Mouse (Mus musculus) c-Kit-positive CD71-negative TER-119-negative erythroid progenitor cells, embryonic 14.5 days (primary cell): ENCODE measurements around the gene Ank3.

ENCODE experiments used
- DNase-seq: peaks from one replicate; pipeline ENCODE4 v3.0.0-alpha.2; 2013; ENCODE audit warnings: low read depth

Ank3 gene

DNA sequence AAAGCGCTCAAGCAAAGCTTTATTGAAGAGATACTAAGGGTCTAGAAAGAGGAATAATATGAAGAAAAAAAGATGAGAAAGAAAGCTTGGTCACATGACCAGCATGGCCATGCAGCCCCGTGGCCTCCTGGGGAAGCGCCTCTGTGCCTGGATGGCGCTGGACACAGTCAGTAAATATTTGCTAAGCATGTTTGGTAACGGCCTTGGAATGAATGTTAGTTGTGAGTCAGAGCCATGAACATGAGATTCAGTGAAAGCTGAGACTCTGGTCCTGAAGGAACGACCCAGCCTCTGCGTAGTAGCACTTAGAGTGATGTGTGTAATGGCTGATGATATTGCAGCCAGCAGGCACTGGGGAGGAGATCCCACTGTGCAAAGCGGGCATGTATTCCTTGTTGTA is 531.9 kb downstream of the Ank3 start:
- no peak for DNase-seq

DNA sequence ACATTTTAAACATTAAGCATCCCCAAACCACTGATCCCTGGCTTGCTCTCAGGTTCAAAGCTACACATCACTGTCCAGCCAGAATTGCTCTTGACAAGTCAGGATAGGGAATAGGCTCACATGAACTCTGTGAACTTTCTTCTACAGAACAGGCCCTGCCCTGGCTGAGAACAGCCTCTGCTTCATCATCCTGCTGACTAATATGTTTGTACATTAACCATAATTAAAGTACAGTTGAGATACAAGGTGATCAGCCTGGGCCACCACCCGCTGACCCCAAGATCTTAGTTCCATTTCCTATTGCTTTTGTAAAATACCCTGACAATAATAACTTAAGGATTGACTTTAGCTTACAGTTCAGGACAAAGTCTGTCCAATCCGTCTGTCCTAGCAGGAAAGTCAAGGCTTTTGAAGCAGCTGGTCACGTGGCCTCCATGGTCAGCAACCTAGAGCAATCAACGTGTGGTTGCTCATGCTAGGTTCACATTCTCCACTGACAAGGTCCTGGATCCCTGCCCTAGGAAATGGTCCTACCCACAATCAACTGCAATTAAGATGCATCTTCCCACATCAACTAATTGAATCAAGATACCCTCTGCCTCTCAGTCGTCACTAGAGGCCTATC is 538.0 kb downstream of the Ank3 start:
- no peak for DNase-seq

DNA sequence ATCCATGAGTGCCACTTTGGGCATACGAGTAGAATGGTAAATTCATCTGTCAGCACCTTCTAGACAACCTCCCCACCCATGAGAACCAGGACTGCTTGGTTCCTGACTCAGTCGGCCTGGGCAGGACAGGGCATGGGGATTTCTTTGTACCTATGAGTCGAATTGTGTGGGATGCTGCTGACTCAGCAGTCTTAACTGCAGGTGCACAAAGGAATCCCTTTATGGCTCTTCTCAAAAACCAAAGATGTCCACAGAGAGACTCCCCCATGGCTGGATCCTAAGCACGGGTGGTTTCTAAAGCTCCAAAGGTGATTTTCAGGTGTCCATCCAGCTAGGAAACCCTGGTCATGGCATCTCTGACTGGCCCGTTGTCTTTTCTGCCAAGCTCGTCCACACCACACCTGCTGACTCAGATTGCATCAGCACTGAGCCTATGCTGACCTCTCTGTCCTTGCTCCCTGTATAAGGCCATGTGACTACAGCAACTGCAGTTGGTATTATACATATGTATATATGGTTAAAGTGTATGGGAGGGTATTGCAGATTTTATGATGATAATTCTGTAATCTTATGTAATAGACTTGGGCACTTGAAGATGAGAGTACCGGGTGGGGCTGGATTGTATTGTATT is 538.8 kb downstream of the Ank3 start:
- DNase-seq: no peak

DNA sequence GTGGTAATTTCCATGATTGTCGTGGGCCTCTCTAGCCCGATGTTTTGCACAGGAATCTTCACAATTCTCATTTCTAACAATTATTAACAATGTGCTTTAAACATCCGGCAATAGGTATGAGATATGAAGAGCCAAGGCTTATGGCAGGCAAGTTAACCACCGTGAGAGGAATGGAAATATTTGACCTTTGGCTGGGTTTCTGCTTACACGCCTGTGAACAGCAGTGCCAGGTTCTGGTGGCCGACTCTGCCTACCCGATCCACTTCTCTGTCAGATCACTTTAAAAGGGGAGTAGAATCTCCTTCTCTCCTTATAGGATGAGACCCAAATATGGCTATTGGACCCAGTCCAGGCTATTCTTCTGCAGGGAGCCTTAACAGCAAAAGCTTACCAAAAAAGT is 540.6 kb downstream of the Ank3 start:
- DNase-seq: no peak

DNA sequence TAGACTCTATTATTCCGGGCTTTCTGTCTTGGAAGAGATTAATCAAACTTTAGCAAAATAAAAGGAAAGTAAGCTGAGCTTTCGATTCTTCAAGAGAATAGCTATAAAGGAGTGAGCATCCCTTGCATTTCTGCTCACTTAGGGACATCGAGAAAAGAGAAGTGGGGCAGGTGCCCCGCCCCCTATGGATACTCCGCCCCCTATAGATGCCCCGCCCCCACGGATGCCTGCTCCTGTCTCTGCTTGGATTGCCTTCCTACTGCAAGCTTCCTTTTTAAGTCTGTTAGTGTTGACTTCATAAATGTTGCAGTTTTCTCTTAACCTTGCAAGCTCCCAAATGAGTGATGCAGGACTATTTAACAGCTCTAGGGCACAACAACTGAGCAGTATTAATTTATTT is 541.4 kb downstream of the Ank3 start:
- no peak for DNase-seq

DNA sequence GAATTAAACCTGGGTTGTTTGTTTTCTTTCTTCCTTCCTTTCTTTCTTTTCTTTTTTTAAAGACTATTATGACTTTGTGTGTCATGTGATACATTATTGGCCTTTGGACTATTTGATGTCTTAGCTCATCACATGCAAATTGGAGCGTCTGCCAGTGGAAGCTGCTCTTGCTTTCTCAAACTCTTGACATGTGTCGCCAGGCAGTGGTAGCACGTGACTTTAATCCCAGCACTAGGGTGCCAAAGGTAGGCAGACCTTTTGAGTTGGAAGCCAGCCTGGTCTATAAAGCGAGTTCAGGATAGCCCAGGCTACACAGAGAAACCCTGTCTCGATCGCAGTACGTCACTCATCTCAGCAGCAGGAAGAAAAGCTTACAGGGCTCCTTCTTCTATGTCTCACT is 542.4 kb downstream of the Ank3 start:
- DNase-seq: no peak

DNA sequence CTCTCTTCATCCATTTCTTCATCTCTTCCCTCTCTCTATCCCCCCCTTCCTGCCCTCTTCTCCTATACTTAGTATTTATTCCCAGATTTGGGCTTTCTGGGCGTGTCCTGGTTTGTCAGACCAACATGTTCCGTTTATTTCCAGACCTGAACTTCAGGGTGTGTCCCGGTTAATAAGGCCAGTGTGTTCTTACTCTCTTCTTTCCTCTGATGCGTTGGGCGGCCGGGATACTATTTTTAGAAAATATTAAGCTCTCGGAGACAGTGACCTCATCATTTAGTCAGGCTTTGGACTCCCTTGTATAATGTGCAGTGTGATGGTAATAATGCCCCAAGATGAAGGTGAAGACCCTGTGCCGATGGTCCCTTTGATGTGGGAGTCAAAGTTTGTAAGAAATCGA is 546.3 kb downstream of the Ank3 start:
- DNase-seq: no peak

DNA sequence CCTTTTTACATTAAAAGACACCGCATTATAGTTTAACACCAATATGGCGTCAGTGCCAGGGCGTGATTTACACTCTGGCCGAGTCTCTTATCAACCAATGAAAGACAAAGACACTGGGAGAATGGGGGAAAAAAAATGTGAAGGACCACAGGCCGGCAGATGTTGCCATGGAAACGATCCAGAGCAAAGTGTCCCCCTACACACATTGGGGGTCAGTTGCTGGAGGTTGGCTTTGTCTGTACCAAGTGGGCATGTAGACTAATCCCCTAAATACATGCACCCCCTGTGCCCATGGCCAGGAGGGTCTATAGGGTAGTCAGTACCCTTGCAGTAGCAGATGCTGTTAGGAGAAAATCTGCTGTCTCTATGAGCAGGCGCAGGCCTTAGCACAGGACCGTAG is 547.3 kb downstream of the Ank3 start:
- DNase-seq: no peak

DNA sequence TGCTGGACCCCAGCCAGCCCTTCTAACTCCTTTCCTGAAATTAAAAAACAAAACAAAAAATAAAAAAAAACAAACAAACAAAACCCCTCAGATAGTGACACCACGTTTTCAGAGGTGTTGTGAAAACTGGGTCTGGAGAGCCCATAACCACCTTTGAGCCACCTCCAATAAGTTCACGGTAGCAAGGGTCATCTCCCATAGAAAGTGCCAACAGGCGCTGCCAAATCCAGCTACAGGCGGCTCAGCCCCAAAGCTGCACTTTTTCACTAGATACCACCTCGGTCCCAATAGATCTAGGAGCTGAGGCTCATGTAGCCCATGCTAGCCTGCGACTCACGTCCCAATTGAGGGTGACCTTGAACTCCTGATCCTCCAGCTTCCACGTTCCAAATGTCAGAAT is 547.7 kb downstream of the Ank3 start:
- no peak for DNase-seq

DNA sequence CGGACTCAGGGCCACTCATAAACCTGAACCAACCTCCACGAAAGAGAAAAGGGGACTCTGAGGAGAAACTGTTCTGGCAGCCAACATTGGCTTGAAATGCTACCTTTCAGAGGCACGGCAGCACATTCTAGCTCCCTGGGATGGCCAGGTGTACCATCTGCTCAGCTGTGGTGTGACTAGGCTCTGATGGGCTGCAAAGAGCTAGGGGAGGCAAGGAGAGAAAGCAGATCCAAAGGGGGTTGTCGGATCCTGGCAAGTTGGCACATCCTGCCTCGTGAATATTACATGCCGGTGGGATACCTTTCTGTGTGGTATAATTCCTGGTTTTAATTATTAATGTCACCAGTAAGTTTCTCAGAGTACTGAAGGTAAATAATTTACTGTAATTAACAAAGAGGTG is 548.5 kb downstream of the Ank3 start:
- DNase-seq: no peak

DNA sequence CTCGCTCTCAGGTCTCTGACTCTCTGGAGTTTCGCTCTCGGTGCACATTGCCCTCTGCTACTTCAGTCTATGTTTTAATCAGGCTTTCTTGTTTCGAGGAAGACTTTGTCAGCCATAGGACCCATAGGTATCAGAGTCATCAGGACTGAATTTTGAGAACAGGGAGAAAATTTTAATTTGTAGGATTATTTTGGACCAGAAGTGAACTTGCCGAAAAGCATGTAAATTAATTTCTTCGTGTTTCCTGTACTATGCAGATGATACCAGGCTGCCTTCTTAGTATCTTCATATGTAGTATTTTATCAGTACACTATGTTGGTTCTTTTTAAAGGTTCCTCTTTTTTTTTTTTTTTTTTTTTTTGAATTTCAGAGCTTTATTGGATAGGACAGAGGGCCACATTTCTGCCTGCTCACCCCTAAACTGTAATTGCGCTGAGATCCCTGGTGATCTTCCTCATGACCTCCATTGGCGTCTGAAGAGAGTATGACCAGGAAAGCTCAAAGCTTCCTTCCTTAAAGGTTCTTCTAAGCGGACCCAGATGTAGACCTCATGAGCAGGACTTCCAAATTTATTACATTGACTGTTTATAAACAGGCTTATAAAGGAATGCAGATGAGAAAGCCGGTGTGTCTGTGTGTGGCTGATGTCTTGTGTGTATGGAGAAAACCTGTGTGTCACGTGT is 551.8 kb downstream of the Ank3 start:
- DNase-seq: no peak

DNA sequence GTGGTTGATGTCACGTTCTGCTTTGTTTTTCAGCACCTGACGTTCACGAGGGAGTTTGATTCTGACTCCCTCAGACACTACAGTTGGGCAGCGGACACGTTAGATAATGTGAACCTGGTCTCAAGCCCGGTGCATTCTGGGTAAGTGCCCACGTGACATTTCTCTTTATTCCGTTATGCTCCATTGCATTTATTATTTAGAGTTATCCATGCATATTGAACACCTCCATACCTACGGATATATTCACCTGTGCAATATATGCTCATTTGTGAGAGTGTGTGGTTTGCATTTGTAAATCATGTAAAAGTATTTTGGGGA is 552.3 kb downstream of the Ank3 start:
- DNase-seq: no peak

DNA sequence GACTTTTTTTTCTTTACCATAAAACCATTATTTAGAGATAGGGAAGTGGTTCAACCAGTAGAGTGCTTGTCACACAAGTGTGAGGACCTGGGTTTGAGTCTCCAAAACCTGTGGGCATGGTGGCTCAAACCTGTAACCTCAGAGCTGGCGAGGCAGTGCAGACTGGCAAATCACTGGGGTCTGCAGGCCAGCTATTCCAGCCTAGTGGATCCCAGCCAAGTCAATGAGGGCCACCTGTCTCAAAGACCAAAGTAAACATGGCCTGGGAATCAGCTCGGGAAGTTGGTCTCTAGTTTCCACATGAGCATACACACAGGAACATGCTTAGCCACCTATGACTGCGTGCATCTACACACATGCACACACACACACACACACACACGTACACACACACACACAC is 552.9 kb downstream of the Ank3 start:
- DNase-seq: no peak

DNA sequence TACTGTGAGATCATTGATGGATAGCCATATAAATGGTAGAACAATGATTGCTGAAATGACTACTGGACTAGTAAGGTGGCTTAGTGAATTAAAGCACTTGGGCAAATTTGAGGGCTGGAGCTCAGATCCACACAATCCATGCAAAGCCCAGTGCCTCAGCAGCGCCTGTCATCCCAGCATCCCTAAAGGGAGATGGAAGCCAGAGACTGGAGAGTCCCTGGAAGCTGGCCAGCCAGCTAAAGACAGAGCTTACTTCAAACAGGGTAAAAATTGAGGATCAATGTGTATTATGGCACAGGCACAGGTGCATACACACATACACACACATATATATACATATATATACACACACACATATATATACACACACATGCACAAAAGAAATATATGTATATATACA is 553.7 kb downstream of the Ank3 start:
- DNase-seq: no peak

DNA sequence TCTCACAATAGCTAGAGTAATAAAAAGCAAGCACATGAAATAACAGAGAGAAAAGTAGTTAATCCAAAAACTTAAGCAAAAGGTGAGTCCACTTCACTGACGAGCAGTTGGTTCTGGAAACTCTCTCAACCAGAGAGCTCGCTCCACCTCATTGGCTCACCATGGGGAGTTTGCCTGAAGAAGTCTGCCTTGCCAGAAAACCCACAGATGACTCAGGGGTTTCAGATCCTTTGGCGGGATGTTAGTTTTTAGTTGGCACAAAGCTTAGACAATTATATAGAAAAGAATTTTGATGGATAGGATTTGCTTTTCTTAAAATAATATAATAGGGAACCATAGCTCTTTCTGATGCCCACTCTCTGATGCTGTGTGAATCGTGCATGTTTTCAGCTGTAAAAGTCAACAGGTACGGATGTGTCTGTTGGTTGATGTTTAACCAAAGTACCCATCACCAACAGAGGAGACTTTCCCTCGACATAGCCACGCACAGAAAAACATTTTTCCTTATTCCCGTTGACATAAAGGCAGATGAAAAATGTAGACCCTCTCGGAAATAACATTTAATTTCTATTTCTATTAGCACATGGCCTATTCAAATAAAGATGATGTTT is 556.2 kb downstream of the Ank3 start:
- DNase-seq: no peak

DNA sequence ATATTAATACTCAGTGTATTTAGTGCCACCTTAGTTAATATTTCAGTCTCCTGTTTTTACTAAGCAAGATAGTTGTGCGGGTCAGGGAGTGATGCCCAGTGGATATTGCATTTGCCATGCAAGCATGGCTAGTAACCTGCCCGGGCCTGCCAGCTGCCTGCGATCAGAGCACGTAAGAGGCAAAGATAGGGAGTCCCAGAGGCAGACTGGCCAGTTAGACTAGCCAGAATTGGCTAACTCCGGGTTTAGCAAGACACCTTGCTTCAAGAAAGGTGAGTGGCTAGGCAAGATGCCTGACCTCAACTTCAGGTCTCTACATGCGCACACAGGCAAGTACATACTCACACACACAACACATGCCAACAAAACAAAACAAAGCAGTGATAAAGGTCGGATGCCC is 563.7 kb downstream of the Ank3 start:
- DNase-seq: no peak

DNA sequence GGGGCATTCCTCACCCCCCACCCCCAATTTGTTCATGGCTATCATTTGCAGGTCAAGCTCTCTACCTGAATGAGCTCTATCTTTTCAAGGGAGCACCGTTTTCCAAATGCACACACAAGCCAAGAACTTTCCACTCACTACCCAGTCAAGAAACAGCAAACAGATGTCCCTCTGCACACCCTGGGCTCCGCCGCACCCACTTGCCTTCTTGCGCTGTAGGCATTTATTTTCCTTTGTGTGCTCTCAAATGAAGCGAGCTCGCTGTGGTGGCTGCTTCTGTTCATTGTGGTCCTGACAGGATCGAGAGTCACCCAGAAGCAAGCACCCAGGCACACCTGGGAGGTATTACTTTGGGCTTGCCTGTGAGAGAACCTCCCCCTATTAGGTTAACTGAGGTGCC is 564.4 kb downstream of the Ank3 start:
- DNase-seq: no peak

DNA sequence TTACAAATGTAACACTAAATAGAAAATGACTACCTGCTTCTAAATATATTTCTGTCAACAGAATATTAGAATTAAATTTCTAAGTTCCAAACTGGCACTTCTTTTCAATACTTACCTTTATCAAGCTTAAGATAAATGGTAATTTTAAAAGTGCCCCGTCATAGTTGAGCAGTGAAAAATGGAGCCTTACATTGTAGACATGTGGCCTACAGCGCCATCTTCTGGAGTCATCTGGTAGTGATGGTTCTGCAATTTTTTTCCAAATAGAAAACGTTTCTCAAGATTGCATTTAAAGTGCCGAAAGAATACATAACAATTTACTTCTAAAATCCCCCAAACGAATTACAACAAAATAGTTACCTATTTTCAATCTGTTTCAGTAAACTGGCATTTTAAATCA is 566.0 kb downstream of the Ank3 start:
- peak; percentile 46 for DNase-seq

DNA sequence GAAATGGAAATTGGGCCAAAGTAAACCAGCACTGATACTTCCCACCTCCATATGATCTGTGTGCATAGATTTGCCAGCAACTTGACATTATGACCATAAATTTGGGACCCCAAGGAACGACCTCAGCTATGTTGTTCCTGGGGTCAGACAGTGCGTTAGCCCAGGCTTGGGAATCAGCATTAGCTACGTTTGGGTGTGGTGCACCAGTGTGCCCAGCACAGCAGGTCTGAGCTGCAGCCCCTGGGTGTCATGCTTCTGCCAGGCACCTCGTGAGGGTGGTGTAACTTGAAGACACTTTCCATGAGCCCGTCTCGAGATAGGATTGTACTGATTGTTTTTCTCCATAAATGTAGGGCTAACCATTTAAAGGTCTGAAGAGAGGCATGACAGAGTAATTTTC is 566.5 kb downstream of the Ank3 start:
- DNase-seq: no peak

DNA sequence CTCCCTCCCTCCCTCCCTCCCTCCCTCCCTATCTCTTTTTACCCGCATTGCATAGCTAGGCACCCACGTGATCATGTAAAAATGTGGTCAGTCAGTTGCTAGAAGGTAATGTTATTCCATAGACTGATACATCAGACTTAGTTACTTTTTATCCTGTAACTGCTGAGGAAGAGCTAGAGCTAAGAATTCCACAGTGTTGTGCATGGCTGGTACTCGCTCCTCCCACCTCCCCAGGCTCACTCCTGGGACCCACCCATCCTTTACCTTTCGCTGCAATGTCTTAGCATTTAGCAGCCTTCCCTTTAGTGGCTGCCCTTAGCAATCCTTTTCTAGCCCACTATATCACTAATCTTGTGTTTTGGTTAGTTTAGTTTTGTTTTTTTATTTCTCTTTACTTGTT is 569.4 kb downstream of the Ank3 start:
- DNase-seq: no peak

DNA sequence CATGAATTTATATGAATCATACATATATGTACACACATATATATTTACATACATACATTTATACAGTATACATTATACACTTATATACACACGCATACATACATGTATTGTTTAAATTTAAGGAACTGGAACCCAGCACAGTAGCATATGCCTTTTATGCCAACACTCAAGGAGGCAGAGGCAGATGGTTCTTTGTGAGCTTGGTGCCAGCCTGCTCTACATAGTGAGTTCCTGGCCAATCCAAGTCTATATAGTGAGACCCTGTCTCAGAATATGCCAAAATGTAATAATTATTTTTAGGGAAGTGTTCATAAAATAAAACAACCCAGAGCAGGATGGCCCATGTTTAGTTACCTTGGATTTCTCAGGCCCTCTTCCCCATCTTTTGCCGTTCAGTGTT is 581.1 kb downstream of the Ank3 start:
- no peak for DNase-seq

DNA sequence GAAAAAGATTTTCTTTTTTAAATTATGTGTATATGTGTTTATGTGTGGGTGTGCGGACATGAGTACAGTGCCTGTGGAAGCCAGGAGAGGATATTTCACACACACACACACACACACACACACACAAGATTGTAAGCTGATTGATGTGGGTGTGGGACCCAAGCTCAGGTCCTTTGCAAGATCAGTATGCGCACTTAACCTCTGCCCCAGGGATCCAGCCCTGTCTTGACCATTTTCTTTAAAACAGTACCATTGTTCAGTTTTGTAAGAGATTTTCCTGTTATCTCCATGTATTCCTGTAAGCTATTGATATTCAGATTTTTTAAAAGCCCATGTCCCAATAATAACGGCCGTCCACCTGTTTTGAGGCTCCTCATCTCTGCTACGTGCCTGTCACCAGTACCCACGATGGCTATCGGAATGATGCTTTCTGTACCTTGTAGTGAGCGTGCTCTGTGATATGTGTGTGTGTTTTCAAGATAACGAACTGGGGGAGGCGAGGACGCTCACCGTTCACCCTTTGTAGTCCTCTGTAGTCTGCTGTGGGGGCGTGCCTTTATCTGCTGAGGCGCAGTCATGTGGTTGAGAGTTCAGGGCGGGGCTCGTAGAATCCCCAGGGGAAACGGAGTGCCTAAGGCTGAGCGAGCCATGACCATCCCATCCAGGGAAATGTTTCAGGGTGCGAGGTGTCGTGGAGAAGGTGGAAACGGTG is 583.0 kb downstream of the Ank3 start:
- DNase-seq: peak; percentile 23

DNA sequence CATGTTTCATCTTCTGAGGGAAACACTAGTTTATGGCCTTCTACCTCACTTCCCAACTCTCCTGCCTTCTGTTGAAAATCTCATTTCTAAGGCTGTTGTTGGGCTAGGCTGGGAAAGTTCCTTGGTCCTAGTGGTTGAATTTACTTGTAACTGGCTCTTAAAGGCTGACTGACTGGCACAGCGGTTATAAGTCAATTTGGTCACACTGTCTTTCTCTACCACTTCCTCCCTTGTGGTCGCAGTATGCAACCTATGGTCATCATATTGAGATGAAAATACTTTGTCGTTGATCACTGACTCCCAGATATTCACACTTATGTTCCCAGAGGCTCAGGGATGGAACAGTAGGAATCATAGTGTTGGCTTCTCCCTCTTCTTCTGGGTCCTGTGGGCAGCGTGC is 584.1 kb downstream of the Ank3 start:
- DNase-seq: no peak
